Mouse (Mus musculus): ENCODE results near the gene Ints1.

GRCm38 (mm10) chr5:139804107-139804551 lies 28.7 kb upstream of the Ints1 start:
- TF ChIP-seq CTCF (IDR thresholded peaks at IDR 0.05; ENCODE audit: low read depth) (peak; percentile 79), EP300 (IDR thresholded peaks at IDR 0.05; ENCODE audit: low read depth) (peak; percentile 89)

All from liver, embryonic 14.5 days (tissue).